Mouse (Mus musculus): ENCODE measurements around the gene Kdm6b. TPM values are rescaled to one million over a fixed set of nuclear protein-coding genes. Genes with fewer than 3 reads are reported as not detected.

Kdm6b gene
- polyA plus RNA-seq, 1 experiment from 2014 or later: 40.9 TPM

GRCm38 (mm10) chr11:69416509-69416908 lies 3.0 kb upstream of the Kdm6b start:
- WGBS: under 1% methylated on average over 4 of the region's 4 CpGs
- Histone ChIP-seq H3K9ac (ENCODE audit: low read depth, low read length) (peak overlapping the region; percentile 4), H3K4me2 (replicated peaks; ENCODE audit: low read depth, low read length) (peak overlapping the region; percentile 99), H3K9me3 (ENCODE audit: control insufficient read depth, low read length) (no peaks in the 10 kb centered on the region), H3K4me3 (ENCODE audit: low read depth, low read length) (peak overlapping the region; percentile 80), H3K4me1 (replicated peaks; ENCODE audit: control insufficient read depth, insufficient read depth, low read length) (peaks cover 27% of the 10 kb centered on the region), H3K27ac (ENCODE audit: low read depth, low read length) (peak overlapping the region; percentile 100), H3K36me3 (ENCODE audit: control insufficient read depth, insufficient read depth, low read length) (no peaks in the 10 kb centered on the region), H3K27me3 (ENCODE audit: control insufficient read depth, insufficient read depth, low read length) (peaks cover 8% of the 10 kb centered on the region)
- ATAC-seq (ENCODE audit: low FRiP score) (no peak), DNase-seq (ENCODE audit: low spot score) (peak; percentile 8)

GRCm38 (mm10) chr11:69415668-69416451 lies 2.4 kb upstream of the Kdm6b start:
- peak overlapping the region; percentile 99 for H3K9ac ChIP-seq (ENCODE audit: low read depth, low read length)
- H3K27me3 ChIP-seq (ENCODE audit: control insufficient read depth, insufficient read depth, low read length): peaks cover 2% of the 10 kb centered on the region
- peaks cover 27% of the 10 kb centered on the region for H3K4me1 ChIP-seq (replicated peaks; ENCODE audit: control insufficient read depth, insufficient read depth, low read length)
- DNase-seq (ENCODE audit: low spot score) (peak; percentile 82), ATAC-seq (ENCODE audit: low FRiP score) (no peak)
- H3K27ac ChIP-seq (ENCODE audit: low read depth, low read length): peak overlapping the region; percentile 100
- no peaks in the 10 kb centered on the region for H3K36me3 ChIP-seq (ENCODE audit: control insufficient read depth, insufficient read depth, low read length)
- peak overlapping the region; percentile 80 for H3K4me3 ChIP-seq (ENCODE audit: low read depth, low read length)
- H3K4me2 ChIP-seq (replicated peaks; ENCODE audit: low read depth, low read length): peak overlapping the region; percentile 99
- WGBS: under 1% methylated on average over 15 of the region's 25 CpGs
- H3K9me3 ChIP-seq (ENCODE audit: control insufficient read depth, low read length): no peaks in the 10 kb centered on the region

- no peaks in the 10 kb centered on the region for H3K9me3 ChIP-seq (ENCODE audit: control insufficient read depth, low read length)
- H3K27ac ChIP-seq (ENCODE audit: low read depth, low read length): peak overlapping the region; percentile 100
- 0% methylated on average over 3 of the region's 3 CpGs for WGBS
- H3K4me3 ChIP-seq (ENCODE audit: low read depth, low read length): peak overlapping the region; percentile 80
- H3K36me3 ChIP-seq (ENCODE audit: control insufficient read depth, insufficient read depth, low read length): no peaks in the 10 kb centered on the region
- H3K27me3 ChIP-seq (ENCODE audit: control insufficient read depth, insufficient read depth, low read length): no peaks in the 10 kb centered on the region
- H3K9ac ChIP-seq (ENCODE audit: low read depth, low read length): peak overlapping the region; percentile 99
- DNase-seq (ENCODE audit: low spot score): peak; percentile 64
- H3K4me2 ChIP-seq (replicated peaks; ENCODE audit: low read depth, low read length): peak overlapping the region; percentile 99
- peaks cover 23% of the 10 kb centered on the region for H3K4me1 ChIP-seq (replicated peaks; ENCODE audit: control insufficient read depth, insufficient read depth, low read length)
- ATAC-seq (ENCODE audit: low FRiP score): no peak
Observed at GRCm38 (mm10) chr11:69415327-69415667, 1.8 kb upstream of the Kdm6b start.

GRCm38 (mm10) chr11:69414421-69415326 lies 1.2 kb upstream of the Kdm6b start:
- Histone ChIP-seq H3K4me1 (replicated peaks; ENCODE audit: control insufficient read depth, insufficient read depth, low read length) (peaks cover 23% of the 10 kb centered on the region), H3K27ac (ENCODE audit: low read depth, low read length) (peak overlapping the region; percentile 100), H3K4me2 (replicated peaks; ENCODE audit: low read depth, low read length) (peak overlapping the region; percentile 99), H3K27me3 (ENCODE audit: control insufficient read depth, insufficient read depth, low read length) (no peaks in the 10 kb centered on the region), H3K9me3 (ENCODE audit: control insufficient read depth, low read length) (no peaks in the 10 kb centered on the region), H3K9ac (ENCODE audit: low read depth, low read length) (peak overlapping the region; percentile 99), H3K36me3 (ENCODE audit: control insufficient read depth, insufficient read depth, low read length) (no peaks in the 10 kb centered on the region), H3K4me3 (ENCODE audit: low read depth, low read length) (peak overlapping the region; percentile 80)
- ATAC-seq (ENCODE audit: low FRiP score): no peak
- peak; percentile 39 for DNase-seq (ENCODE audit: low spot score)
- 4% methylated on average over 4 of the region's 4 CpGs for WGBS

GRCm38 (mm10) chr11:69412548-69412947 lies 927 bp downstream of the Kdm6b start:
- H3K9me3 ChIP-seq (ENCODE audit: control insufficient read depth, low read length): no peaks in the 10 kb centered on the region
- peaks cover 3% of the 10 kb centered on the region; the same call in 1 of the 2 replicates for H3K36me3 ChIP-seq (ENCODE audit: control insufficient read depth, insufficient read depth, low read length)
- H3K4me1 ChIP-seq (replicated peaks; ENCODE audit: control insufficient read depth, insufficient read depth, low read length): peaks cover 28% of the 10 kb centered on the region
- WGBS: 65% methylated on average over 7 of the region's 7 CpGs
- H3K4me3 ChIP-seq (ENCODE audit: low read depth, low read length): peak overlapping the region; percentile 88
- ATAC-seq (ENCODE audit: low FRiP score) (no peak), DNase-seq (ENCODE audit: low spot score) (no peak)
- H3K27ac ChIP-seq (ENCODE audit: low read depth, low read length): peak overlapping the region; percentile 98
- H3K27me3 ChIP-seq (ENCODE audit: control insufficient read depth, insufficient read depth, low read length): no peaks in the 10 kb centered on the region
- H3K9ac ChIP-seq (ENCODE audit: low read depth, low read length): peak overlapping the region; percentile 95; the same call in 1 of the 2 replicates
- H3K4me2 ChIP-seq (replicated peaks; ENCODE audit: low read depth, low read length): peak overlapping the region; percentile 99

- Histone ChIP-seq H3K4me3 (ENCODE audit: low read depth, low read length) (peak overlapping the region; percentile 88), H3K9me3 (ENCODE audit: control insufficient read depth, low read length) (no peaks in the 10 kb centered on the region), H3K4me2 (replicated peaks; ENCODE audit: low read depth, low read length) (peak overlapping the region; percentile 99), H3K27me3 (ENCODE audit: control insufficient read depth, insufficient read depth, low read length) (no peaks in the 10 kb centered on the region), H3K4me1 (replicated peaks; ENCODE audit: control insufficient read depth, insufficient read depth, low read length) (peaks cover 26% of the 10 kb centered on the region), H3K9ac (ENCODE audit: low read depth, low read length) (peak overlapping the region; percentile 95), H3K36me3 (ENCODE audit: control insufficient read depth, insufficient read depth, low read length) (peaks cover 3% of the 10 kb centered on the region; the same call in 1 of the 2 replicates), H3K27ac (ENCODE audit: low read depth, low read length) (peak overlapping the region; percentile 98)
- under 1% methylated on average over 38 of the region's 39 CpGs for WGBS
- ATAC-seq (ENCODE audit: low FRiP score) (peak; percentile 7; the same call in 1 of the 2 replicates), DNase-seq (ENCODE audit: low spot score) (peak; percentile 75)
Observed at GRCm38 (mm10) chr11:69411538-69412203, 1.8 kb downstream of the Kdm6b start.

- peak overlapping the region; percentile 95 for H3K9ac ChIP-seq (ENCODE audit: low read depth, low read length)
- H3K27me3 ChIP-seq (ENCODE audit: control insufficient read depth, insufficient read depth, low read length): no peaks in the 10 kb centered on the region
- peaks cover 26% of the 10 kb centered on the region for H3K4me1 ChIP-seq (replicated peaks; ENCODE audit: control insufficient read depth, insufficient read depth, low read length)
- peak overlapping the region; percentile 99 for H3K4me2 ChIP-seq (replicated peaks; ENCODE audit: low read depth, low read length)
- WGBS: 0% methylated on average over 26 of the region's 26 CpGs
- H3K4me3 ChIP-seq (ENCODE audit: low read depth, low read length): peak overlapping the region; percentile 88
- H3K36me3 ChIP-seq (ENCODE audit: control insufficient read depth, insufficient read depth, low read length): peaks cover 7% of the 10 kb centered on the region; the same call in 1 of the 2 replicates
- no peaks in the 10 kb centered on the region for H3K9me3 ChIP-seq (ENCODE audit: control insufficient read depth, low read length)
- DNase-seq (ENCODE audit: low spot score) (peak; percentile 100), ATAC-seq (ENCODE audit: low FRiP score) (peak; percentile 63)
- H3K27ac ChIP-seq (ENCODE audit: low read depth, low read length): peak overlapping the region; percentile 98
Observed at GRCm38 (mm10) chr11:69411073-69411535, 2.4 kb downstream of the Kdm6b start.

Data from hindbrain, embryonic 11.5 days (tissue).